Mouse (Mus musculus) testis, postnatal 10 days (tissue): ENCODE data around the gene Cd53.

Source experiments
- DNase-seq: peaks from one replicate; pipeline ENCODE4 v3.0.0; 2021; ENCODE audit warnings: low spot score

Cd53 gene

DNA sequence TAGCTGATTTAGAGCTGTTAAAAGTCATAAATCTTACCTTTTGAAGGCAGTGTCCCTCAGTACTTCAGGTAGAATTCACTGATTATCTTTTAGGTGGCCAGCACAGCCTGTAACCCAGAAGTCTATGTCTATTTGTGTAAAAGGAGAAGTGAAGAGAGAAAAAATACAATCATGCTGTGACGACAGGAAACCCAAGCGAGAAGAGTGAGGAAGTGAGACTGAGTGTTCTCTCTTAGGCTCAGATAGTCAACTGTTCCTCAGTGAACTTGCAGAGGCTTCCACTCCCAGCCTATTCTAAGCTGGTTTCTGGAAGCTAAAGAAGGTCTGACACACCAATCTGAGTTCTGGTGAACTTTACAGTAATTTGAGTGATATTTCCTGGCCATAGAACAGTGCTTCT lies at the start of gene Cd53:
Gene Cd53 (minus strand): TSS at position 220 of the 400 bp plus-strand sequence.
- no peak for DNase-seq

DNA sequence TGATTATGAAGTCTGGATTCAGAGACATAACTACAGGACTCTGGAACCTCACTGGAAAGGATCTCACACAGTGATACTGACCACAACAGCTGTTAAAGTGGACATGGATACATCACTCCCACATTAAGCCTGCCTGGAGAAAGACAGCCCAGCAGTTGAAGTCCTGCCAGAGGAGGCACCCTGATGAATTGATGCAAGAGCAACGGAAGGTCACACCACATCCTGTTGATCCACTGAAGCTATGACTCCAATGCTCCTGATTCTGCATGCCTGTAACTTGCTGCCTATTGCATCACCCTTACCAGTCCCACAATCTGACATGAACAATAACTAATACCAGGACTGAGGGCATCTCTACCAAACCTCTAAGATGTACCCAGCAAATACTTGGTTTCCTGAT lies 42.2 kb upstream of the Cd53 start:
- DNase-seq, result no peak

- DNase-seq, result no peak
Observed at GRCm38 (mm10) chr3:106826187-106826586, 36.2 kb upstream of the Cd53 start, which contains the start of gene Olfr266. Gene Olfr266, minus strand, starts transcription at chr3:106826287.

- no peak for DNase-seq
Observed at GRCm38 (mm10) chr3:106817676-106818075, 27.7 kb upstream of the Cd53 start.

DNA sequence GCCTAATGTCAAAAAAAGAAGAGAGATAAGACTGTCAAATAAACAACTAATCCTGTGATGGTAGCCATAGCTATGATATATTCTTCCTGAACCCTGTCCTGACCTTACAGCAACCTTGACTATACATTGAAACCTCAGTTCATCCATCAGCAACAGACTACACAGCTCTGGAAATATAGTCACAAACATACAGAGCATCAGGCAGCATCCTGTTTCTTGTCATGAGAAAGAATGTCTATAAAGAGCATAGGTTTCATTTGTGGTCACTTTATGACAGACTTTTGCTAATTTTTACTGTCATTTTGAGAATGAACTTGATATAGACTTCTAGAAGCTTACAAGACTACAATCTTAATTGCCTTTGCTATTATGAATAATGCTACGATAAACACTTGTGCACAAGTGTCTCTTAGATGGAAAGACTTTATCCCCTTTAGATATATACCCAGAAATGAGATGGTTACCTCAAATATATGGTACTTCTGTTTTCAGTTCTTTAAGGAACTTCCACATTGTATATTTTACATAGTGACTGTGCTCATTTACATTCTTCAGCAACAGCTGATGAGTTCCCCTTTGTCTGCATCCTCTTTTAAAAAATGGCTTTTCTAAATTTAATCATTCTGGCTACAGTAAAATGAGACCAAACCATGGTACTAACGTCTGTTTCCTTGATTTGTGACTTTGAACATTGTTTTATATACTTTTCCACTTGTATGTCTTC lies 19.2 kb upstream of the Cd53 start:
- no peak for DNase-seq

DNA sequence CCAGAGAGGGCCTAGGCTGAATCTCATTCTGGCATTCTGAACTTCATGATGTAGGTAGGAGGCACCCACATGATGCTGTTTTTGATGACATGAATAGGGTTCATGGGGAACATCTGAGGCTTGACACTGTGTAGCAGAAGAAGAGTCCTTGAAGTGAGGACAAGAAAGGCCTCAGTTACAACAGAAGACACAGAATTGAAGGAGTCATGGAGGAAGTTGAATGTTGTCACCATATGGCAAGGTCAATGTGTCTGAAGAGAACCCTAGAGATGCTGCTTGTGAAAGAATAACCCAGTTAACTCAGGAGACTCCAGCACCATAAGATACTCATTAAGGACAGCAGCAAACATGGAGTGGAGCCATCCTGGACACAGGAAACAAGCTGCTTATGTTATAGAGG lies 8.1 kb upstream of the Cd53 start:
- DNase-seq, result no peak

- no peak for DNase-seq
Observed at GRCm38 (mm10) chr3:106788440-106788887, 1.5 kb downstream of the Cd53 start.

GRCm38 (mm10) chr3:106787972-106788371 lies 2.0 kb downstream of the Cd53 start:
- DNase-seq, result no peak

- DNase-seq, result no peak
Observed at GRCm38 (mm10) chr3:106785130-106785529, 4.8 kb downstream of the Cd53 start.

GRCm38 (mm10) chr3:106771834-106772233 lies 18.1 kb downstream of the Cd53 start:
- DNase-seq, result no peak

DNA sequence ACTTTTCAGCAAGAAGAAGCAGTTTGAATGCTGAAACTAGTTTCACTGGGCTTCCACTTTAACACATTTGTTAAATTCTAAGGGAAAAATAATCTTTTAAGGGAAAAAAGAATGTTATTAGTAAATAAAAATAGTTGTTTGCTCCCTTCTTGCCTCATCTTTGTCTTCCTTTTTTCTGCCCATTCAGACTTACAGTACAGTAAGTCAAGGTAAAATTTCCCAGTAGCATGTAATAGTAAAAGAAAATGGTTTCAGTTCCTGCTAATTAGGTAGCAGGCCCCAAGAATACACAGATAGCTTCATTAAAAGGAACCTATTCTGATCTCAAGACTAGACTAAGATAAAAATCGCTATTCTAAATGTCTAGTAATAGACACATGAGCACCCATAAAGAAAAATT lies 34.1 kb downstream of the Cd53 start:
- DNase-seq, result no peak

- peak; percentile 85 for DNase-seq
Observed at GRCm38 (mm10) chr3:106722028-106722945, 67.7 kb downstream of the Cd53 start.

DNA sequence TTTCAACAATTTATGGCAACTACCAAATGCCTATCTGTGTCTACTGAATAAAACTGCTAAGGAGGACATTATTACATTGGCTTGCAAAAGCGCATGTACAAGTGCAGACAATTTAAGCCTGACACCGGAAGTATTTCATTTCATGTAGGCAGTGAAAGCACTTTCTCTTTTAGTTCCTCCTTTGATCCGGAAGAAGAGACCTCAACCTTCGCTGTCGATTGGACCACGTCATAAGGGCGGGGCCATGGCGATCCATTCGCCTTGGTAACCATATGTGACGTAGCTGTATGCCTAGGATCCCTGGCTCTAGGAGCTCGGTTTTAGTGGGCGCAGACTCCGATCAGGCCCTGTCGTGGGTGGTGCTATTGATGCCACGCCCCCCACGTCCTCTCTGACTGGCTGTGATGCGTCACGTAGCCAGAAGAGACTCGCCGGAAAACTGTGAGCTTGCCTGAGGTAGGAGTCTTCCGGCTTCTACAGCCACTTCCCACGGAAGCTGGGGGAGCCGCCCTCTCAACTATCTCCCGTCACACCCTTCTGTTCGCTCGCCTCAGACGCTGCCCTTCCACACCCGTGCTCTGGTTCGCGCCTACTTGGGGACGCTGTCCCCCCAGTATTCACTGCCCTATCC lies 68.4 kb downstream of the Cd53 start:
- DNase-seq, result peak; percentile 97
